Mouse (Mus musculus): ENCODE data around the gene Sgms1. TPM values are rescaled to one million over a fixed set of nuclear protein-coding genes. Genes with fewer than 3 reads are reported as not detected.

Gene Sgms1
- total RNA-seq, 4 experiments from 2014 or later: 46.6 to 58.3 (median 50.3) TPM

GRCm38 (mm10) chr19:32272475-32273260, 116.8 kb downstream of the Sgms1 start:
- DNase-seq (ENCODE audit: low spot score in 2 of 2): no peak

- DNase-seq (ENCODE audit: low spot score in 2 of 2): no peak
Measured at GRCm38 (mm10) chr19:32271455-32272200, 117.9 kb downstream of the Sgms1 start.

- DNase-seq (ENCODE audit: low spot score in 2 of 2): no peak
Measured at GRCm38 (mm10) chr19:32269844-32270176, 119.7 kb downstream of the Sgms1 start.

DNA sequence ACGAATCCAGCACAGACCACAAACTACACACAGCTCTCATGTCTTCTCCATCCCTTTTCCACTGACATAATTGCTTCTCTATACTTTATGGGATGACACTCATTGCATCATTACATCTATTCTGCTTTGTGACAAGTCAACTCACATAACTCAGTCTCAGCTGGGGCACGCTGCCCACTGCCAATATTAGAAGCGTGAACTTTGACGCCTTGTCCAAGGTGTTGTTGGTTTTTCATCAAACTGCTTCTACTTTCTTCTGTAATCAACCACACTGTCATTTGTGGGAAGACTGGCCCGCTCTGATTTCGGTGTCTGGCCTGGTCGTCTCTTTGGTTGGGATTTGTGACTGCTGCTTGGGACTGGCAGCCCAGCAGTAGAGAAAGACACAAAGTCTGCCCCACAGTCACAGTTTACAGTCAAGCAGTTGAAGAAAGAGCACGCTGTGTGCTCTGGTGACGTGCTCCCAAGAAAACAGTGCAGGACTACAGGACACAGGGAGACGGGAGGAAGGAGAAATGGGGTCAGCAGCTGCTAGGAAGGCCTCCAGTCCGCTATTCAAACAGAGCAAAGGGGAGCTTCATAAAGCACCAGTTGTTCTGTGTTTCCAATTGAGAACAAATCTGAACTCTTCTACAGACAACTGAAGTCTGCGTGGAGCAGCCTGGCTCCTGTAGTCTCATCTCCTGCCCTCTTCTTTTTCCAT, 120.2 kb downstream of the Sgms1 start:
- DNase-seq (ENCODE audit: low spot score in 2 of 2): no peak

GRCm38 (mm10) chr19:32268562-32268961, 121.0 kb downstream of the Sgms1 start:
- no peak for DNase-seq (ENCODE audit: low spot score in 2 of 2)

DNA sequence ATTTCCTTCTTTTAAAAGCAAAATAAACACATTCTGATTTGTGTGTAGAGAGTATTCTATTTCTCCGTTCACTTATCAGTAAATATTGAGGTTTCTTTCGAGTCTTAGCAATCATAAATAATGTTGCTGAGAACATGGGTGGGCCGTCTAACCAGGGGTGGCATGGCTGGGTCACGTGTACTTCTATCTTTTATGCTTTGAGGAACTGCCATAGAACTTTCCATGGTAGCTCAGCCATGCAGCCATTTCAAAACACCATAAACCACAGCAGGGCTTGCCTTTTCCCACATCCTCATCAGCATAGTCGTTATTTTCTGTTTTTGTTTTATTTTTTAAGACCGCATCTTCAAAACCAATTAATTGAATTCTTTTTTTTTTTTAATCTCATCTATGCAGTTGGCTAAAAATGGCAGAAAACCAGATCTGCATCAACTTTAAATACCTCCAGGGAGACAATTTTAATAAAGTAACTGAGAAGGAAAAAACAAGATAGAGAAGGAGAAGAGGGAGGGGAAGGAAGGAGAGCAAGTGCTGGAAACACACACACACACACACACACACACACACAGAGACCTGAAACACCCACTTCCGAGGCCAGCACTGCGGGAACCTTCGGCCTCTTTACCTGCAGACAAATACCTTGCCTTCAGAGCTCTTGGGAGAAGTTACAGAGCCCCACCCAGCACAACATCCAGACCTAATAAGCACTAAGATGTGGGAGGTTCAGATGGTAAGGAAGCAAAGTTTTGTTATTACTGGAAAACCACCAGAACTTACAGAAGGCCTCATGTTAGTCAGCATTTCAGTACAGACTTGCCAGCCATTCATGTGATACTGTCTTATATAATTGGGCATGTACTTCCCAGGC, 122.9 kb downstream of the Sgms1 start:
- no peak for DNase-seq (ENCODE audit: low spot score in 2 of 2)

DNA sequence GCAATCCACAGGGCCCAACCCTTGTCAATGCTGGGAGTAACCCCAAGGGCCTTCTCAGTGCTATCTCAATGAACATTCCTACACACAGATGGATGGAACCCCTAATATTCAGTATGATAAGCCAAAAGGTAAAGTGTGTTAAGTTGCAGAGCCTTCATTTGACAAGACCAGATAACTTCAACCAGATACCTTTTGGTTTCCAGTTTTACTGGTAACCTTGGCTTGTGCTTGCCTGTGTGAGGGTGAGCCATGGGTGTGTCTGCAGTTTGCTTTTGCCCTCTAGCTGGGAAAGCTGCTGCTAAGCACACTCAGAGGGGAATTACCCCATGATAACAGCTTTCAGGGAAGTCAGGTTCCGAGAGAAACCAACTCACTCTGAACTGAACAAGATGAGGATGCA, 125.8 kb downstream of the Sgms1 start:
- DNase-seq (ENCODE audit: low spot score in 2 of 2): no peak

DNA sequence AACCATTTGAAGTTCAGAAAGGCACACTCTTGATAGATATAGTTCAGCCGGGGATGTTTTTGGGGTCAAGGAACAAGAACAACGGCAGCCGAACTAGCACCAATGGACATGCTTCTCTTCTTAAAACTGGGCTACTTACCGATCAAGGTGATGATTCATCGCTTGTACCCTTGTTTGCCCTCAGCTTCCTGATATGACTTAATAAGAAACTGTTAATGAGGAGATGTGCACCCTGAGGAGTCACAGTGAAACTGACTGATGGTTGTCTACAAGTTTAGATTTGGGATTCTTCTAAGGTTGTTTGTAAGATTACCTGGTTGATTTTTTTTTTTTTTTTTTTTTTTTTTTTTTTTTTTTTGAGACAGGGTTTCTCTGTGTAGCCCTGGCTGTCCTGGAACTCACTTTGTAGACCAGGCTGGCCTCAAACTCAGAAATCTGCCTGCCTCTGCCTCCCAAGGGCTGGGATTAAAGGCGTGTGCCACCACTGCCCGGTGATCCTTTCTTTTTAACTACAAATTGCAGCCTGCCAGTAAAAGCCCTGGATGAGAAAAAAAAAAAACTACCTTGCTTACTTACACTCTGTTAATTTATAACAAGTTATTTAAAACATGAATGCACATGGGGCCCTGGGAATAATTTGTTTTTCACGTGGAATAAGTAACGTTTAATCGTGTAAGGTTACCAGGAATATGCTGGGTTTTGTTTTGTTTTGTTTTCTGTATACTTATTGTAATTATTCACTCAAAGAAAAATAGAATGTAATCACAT, 126.5 kb downstream of the Sgms1 start:
- no peak for DNase-seq (ENCODE audit: low spot score in 2 of 2)

- no peak for DNase-seq (ENCODE audit: low spot score in 2 of 2)
Measured at GRCm38 (mm10) chr19:32260869-32261688, 128.4 kb downstream of the Sgms1 start.

DNA sequence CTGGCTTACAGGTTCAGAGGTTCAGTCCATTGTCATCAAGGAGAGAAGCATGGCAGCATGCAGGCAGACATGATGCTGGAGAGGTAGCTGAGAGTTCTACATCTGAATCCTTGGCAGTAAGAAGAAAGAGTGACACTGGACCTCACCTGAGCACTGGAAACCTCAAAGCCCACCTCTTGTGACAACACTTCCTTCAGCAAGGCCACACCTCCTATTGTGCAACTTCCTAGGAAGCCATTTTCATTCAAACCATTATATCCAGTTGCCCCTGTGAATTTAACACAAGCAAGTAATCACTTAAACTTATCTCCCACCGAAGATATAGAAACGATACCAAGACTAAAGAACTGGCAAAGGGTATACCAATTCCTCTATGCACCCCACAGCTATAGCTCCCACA, 129.7 kb downstream of the Sgms1 start:
- no peak for DNase-seq (ENCODE audit: low spot score in 2 of 2)

GRCm38 (mm10) chr19:32259048-32259447, 130.5 kb downstream of the Sgms1 start:
- DNase-seq (ENCODE audit: low spot score in 2 of 2): no peak

- no peak for DNase-seq (ENCODE audit: low spot score in 2 of 2)
Measured at GRCm38 (mm10) chr19:32258146-32258545, 131.4 kb downstream of the Sgms1 start.

GRCm38 (mm10) chr19:32257616-32258015, 131.9 kb downstream of the Sgms1 start:
- no peak for DNase-seq (ENCODE audit: low spot score in 2 of 2)

DNA sequence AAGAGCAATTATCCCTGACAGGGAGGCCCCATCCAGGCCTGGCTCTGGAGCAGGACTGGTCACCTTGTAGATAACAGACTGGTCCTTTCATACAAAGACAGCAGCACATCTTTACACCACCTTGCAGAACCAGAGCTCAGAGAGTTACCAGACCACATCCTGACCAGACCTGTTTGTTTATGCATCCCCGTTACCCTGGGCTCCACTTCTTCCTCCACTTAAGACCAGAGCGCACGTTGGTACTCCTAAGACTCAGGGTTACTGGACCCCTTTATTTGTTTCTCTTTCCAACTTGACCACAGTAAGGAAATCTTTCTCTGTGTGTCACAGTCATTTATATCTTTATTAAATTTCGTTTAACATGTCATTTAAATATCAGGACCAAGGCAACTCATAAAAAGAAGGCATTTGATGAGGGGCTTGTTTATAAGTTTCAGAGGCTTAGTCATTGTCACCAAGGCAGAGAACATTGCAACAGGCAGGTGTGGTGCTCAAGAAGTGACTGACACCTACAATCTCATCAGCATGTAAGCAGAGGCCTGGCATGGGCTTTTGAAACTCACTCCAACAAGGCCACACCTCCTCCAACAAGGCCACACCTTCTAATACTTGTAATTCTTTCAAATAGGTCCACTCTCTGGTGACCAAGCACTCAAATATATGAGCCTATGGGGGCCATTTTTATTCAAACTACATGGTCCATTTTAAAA, 132.7 kb downstream of the Sgms1 start:
- DNase-seq (ENCODE audit: low spot score in 2 of 2): no peak

- DNase-seq (ENCODE audit: low spot score in 2 of 2): no peak
Measured at GRCm38 (mm10) chr19:32255429-32256185, 133.9 kb downstream of the Sgms1 start.

- DNase-seq (ENCODE audit: low spot score in 2 of 2): no peak
Measured at GRCm38 (mm10) chr19:32254739-32255344, 134.7 kb downstream of the Sgms1 start.

DNA sequence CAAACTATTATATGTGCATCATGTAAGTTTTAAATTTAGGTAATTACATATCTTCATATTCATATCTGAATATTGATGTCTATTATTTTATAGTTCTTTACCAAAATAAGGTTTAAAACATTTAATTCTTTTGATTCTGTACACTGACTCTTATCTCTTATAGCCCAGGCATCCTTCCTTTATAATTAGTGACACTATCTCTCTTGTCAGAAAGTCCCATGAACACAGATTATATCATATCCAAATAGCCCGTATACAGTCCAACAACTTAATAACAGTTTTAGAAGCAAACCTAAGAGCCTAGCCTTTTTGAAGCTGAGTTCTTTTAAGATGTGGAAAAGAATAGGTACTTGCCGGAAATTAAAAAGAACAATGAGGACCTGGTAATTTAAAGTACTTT, 135.3 kb downstream of the Sgms1 start:
- DNase-seq (ENCODE audit: low spot score in 2 of 2): no peak

- no peak for DNase-seq (ENCODE audit: low spot score in 2 of 2)
Measured at GRCm38 (mm10) chr19:32252987-32253386, 136.5 kb downstream of the Sgms1 start.

Measured in layer of hippocampus, adult 8-10 months (tissue).